Comparison of ENCODE assay signal across 2 mouse cellular contexts in the genomic region with DNA sequence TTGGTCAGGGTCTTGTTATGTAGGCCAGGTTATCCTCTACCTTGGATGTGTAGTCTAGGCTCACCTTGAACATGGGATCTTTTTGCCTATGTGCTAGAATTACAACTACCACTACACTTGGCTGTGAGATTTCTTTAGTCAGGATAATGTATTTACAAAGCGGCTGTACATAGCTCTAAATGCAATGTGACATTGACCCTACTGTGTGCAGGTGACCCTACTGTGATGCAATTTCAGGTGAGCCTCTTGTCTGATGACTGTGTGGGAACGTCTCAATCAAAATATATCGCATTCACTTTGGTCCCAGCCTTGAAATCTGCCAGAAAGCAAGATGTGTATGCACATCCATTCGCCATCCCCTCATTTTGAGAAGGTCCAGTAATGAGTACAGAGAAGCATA.
A peak's percentile ranks its signal among the peaks of the same experiment; 100 is the strongest.
TF ChIP-seq lines count a peak whose summit lies in the region.

No protein-coding gene starts in this region.

TF ChIP-seq in CH12.LX, 34 proteins besides CTCF, POLR2A, EP300 and RAD21:
- TF ChIP-seq UBTF (IDR thresholded peaks at IDR 0.05; ENCODE audit: low read depth, low read length) (no peak), TCF12 (IDR thresholded peaks at IDR 0.05; ENCODE audit: low read depth, low read length) (no peak), ZKSCAN1 (IDR thresholded peaks at IDR 0.05; ENCODE audit: borderline replicate concordance, low read depth, low read length) (peak; percentile 92), MAZ (IDR thresholded peaks at IDR 0.05; ENCODE audit: low read depth, low read length) (no peak)

TF ChIP-seq in MEL, 35 proteins besides CTCF, POLR2A, EP300 and RAD21:
- TF ChIP-seq ZKSCAN1 (IDR thresholded peaks at IDR 0.05; ENCODE audit: low read depth, low read length), result peak; percentile 94
- no peak for TF ChIP-seq GATA1 (IDR thresholded peaks at IDR 0.05; ENCODE audit: low read depth, low read length)
